Mouse (Mus musculus) monocyte, adult 2 months (primary cell): ENCODE measurements around the gene Rrp12.
A peak's percentile ranks its signal among the peaks of the same experiment; 100 is the strongest.
"Not testable (repeated sequence)": the region's sequence is repeated elsewhere in the genome, so short reads cannot be mapped to it uniquely, and the experiment has no call there.

ENCODE experiments used
- DNase-seq, 2 experiments: peaks; one replicate each; pipeline ENCODE4 v3.0.0; 2022; ENCODE audit warnings: low spot score in 2 of 2, low read depth in 1 of 2

Gene Rrp12

DNA sequence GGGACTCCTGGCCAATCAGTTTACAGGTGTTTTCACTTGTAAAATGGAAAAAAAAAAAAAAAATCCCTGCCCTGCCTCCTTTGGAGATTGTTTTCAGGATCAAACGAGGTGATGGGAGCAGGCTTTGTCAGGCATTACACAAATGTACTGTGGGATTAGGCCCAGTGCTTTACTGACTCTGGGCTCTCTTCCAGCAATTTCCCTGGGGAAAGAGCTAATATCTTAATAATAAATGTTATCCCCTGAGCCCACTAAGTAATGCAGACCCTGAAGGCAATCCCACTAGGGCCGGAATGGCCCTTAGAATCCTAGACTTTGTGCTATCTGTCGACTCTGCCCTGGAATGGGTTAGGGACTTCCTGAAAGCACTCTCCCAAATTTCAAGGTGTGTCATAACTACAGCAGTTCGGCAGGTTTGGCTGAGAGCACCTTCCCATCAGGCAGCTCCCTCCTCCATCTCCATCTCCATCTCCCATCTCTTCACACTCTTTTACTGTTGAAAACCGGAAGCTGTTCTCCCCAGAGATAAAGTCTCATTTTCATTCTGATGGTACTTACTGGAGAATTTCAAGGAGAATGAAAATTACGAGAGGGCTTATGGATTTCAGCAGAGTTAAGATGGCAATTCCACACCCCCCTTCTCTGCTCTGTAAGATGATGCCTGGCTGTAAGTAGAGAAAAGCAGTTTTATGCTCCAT lies 45.8 kb downstream of the Rrp12 start:
- no peak for DNase-seq

DNA sequence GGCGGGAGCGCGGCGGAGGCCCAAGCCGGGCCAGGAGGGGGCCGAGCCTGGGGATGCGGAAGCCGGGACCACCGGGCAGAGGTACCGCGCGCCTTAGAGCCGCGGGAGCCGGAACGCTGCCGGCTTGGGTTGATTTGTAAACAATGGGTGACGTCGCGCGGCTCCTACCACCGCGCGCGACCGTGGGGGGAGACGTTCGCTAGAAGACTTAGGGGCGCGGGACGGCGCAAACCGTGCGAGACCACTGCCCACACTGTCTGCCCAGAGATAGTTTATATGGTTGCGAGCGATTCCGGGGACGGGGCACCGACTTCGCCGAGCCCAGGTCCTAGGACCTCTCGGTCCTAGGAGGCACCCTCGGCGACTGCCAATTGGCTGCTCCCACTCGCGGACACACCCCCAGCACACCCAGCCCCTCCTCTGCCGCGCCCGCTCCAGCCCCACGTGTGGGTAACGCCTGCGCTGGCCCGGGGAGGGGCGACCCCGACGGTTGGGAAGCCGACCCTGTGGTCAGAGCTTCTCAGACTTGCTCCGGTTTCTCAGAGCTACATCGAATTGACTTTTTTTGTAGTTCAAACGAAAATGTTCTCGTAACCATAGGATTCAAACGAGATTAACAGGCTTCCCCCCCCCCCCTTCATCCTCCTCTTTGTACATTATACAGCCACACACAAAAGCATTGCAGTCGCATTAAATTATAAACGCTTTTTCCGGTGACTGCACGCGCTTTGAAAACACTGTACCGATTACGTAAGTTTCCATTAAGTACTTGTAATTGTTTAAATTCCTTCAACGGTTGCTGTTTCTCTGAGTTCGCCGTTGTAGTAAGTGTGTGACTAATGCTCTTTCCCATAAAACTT lies 47.8 kb downstream of the Rrp12 start, which contains the start of gene Frat2:
TSS of gene Frat2 (minus strand) at position 141 of the 860 bp plus-strand sequence.
- DNase-seq = peak; percentile 64 to 86

DNA sequence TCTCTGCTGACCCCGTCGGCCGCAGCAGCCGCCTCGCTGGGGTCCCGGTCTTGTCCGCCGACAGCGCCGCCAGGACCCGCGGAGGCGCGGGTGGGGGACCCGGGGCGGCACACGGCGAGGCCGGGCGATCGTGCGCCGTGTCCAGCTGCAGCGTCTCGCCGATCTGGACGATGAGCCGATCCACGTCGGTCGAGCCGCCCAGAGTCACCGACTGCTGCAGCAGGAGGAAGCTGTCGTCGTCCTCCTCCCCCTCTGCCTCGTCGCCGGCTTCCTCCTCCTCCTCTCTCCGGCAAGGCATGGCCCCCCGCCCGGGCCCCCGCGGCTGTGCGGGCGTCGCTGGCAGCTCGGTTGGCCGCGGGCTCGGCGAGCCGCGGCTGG lies 48.4 kb downstream of the Rrp12 start:
- not testable (repeated sequence) for DNase-seq

DNA sequence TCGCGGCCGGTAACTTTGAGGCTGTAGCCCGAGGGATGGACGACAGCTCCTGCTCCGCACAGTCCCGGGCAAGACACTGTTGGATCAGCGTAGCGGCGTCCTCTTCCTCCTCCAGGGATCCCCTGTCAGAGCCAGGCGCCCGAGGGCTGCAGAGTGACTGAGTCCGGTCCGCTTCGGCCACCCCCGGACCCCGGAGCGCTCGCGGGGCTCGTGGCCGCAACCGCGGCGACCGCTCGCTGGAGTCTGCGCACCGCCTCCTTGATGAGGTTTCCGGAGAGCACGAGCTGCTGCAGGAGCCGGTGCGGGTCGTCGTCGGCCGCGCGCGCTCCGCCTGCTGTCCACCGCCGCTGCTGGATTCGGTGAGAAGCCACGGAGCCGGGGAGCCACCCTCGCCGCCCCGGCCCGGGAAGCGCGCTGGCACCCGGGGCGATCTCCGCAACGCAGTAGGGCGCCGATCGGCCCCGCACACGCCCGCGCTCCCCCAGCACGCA lies 48.8 kb downstream of the Rrp12 start:
- DNase-seq = peak in 1 of 2 experiments; percentile 12

DNA sequence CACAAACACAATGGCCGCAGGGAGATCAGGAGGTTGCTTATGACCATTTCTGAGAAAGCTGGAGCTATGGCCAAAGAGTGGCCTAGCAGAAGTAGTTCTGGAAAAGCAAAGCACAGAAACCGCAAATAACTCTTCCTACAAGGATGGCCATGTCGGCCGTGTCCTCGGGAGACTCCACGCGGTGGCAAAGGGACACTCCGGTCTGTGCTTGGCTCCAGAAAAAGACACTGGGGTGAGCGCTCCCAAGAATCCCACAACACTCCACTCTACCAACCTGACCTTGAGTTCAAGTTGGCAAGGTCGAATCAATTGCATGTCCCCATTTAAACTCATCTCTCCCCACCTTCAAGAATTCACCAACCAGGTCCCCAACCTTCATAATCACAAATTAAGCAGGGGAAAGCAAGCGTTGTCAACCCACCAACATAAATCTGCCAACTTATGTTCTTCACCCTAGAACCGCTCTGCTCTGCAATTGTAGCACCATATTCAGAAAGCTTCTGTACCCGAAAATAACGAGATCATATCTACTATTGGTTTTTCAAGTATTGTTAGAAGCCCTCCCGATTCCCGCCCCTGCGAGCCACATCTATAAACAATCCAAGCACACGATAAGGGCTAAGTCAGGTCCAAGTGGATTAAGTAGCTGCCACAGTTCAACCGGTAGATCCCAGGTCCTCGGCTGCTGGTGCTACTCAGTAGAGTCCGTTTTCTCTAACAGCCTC lies 49.4 kb downstream of the Rrp12 start:
- no peak for DNase-seq

DNA sequence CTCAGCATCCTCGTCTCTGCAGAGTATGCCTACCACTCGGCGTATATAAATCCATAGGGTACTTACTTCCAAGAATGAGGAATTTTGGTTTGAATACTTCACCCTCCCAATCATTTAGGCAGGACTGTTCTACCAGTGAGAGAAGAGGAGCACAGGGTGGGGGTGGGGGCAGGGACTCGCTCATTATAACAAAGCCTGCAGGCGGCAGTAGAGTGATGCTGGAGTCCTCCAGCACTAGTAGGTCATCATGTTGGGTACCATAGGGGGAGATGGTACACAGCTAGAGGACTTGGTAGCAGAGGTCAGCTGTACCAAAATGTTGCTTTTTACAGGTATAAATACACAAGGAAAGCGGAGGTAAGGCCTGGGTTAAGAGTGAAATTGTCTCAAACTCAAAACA lies 51.6 kb downstream of the Rrp12 start:
- no peak for DNase-seq

DNA sequence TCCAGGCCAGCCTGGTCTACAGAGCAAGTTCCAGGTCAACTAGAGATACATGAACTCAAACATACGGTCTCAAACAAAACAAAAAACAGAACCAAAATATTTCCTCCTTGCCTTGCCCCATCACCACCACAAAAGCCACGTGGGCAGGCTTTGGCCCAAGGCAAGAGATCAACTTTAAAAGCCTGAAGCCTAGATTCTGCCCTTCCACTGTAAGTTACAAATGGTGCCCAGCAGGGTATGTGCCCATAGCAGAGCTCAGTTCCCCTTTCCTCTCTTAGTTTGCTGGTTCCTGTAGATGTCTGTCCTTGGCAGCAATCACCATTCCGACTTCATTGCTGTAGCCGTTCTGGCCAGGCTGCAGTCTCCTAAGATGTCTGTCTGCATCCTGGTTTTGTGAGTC lies 53.3 kb downstream of the Rrp12 start:
- DNase-seq = peak; percentile 55 to 61

DNA sequence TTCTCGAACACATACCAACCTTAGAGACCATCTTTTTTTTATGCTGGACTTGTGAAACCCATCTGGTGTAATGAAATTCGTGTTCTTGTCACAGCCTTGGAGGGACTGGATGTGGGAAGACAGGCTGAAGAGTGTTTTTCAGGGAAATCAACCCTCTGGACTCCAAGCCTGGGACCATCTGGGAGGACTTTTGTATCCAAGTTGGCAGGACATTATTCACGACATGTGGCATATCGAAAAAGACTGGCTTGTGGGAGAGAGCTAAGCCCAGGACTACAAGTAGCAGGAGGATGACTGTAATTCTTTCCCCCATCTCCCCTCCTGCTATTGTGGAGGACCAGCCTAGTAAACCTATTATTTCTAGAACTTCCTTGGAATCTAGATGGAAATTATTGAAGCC lies 53.8 kb downstream of the Rrp12 start:
- DNase-seq = no peak

DNA sequence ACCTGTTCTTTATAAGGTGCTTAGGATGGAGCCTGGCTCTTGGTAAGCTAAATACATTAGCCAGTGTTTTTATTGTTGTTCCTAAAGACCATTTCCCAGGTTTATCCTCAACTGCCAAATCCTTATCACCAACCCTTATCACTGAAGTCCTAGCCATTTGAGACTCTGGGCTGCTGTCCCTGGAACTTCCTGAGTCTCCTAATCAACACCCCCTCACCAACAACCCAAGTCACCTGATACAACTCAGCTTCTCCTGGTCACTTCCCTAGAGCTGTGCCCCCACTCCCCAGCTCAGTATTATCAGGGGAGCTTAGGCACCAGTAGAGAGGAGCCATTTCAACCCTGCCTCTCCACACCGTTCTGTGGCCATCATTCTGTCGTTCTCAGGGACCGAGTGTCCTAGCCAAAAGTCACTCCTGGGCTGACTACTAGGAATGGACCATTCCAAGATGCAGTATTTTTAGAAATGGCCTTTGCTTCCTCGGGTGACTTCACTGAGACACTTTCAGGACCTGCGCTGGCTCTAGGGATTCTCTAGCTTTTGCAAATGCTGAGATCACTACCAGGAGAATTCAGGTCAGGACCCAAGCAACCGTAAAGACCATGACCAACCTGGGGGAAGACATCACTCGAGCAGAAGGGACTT lies 54.7 kb downstream of the Rrp12 start:
- DNase-seq = no peak

DNA sequence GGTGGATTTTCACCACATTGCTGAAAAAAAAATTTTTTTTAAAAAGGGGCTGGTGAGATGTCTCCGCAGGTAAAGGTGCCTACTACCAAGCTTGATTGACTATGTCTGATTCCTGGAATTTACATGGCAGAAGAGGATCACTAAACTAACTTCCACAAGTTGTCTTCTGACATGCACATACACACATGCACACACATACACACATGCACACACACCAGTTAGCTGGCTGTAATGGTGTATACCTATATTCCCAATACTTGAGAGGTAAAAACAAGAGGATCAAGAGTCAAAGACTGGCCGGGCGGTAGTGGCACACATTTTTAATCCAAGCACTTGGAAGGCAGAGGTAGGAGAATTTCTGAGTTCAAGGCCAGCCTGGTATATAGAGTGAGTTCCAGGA lies 56.3 kb downstream of the Rrp12 start:
- no peak for DNase-seq

- DNase-seq = no peak
These were observed 57.2 kb downstream of the Rrp12 start for GRCm38 (mm10) chr19:41838808-41839207.

GRCm38 (mm10) chr19:41837917-41838261 lies 58.1 kb downstream of the Rrp12 start:
- DNase-seq = no peak

- no peak for DNase-seq
These were observed 58.6 kb downstream of the Rrp12 start for GRCm38 (mm10) chr19:41837194-41837916.

GRCm38 (mm10) chr19:41836719-41837118 lies 59.3 kb downstream of the Rrp12 start:
- DNase-seq = no peak

DNA sequence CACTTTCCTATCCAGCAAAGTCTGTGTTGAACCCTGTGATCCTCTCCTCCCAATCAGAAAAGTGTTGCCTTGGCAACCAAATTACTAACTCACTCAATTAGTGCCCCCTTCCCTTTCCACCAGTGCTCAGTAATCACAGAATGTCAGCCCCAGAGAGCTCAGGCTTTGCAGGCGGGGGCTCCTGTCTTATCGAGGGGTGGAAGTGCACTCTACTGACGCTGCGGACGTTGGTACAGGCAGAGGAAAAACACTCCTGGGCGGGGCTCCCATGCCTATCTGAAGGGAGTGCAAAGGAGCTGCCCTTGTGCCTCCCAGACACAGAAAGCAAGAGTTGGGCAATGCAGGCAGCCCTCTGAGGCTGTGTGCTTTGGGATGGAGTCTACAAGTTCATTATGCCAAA lies 60.2 kb downstream of the Rrp12 start:
- no peak for DNase-seq

DNA sequence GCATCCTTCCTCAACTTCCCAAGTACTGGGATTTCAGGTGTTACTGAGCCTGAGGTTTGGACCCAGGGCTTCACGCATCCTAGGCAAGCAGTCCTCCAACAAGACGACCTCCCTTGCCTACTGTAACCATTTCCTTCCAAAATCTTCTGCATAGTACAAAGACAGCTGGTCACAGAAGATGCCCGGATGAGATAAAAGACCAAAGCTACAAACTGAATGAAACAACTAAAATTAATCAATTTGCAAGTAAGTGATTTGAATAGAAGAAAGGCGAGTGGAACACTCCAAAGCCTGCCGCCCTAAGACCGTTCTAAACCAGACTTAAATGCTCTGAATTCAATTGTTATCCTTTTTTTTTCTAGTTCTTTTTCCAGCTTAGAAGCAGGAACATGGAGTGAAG lies 60.6 kb downstream of the Rrp12 start:
- no peak for DNase-seq

- no peak for DNase-seq
These were observed 63.3 kb downstream of the Rrp12 start for GRCm38 (mm10) chr19:41832501-41833201.

GRCm38 (mm10) chr19:41831718-41832391 lies 64.1 kb downstream of the Rrp12 start:
- no peak for DNase-seq

GRCm38 (mm10) chr19:41831101-41831570 lies 64.8 kb downstream of the Rrp12 start:
- DNase-seq = no peak
